Mouse (Mus musculus) stomach, embryonic 16.5 days (tissue): ENCODE results near the gene Atp6v0a2. TPM values are rescaled to one million over a fixed set of nuclear protein-coding genes. Genes with fewer than 3 reads are reported as not detected.
A peak's percentile ranks its signal among the peaks of the same experiment; 100 is the strongest.
"Not testable (repeated sequence)": the region's sequence is repeated elsewhere in the genome, so short reads cannot be mapped to it uniquely, and the experiment has no call there.

ENCODE experiments used
- ATAC-seq: fragments of 200-750 bp; cut with Nextera tagmentation; 2 replicates; pipeline ENCODE4 v1.8.0; 2017; ENCODE audit warnings: moderate number of reproducible peaks, moderate TSS enrichment; ENCODE audit not compliant: insufficient read depth, low FRiP score
- H3K27ac ChIP-seq: fragments of 300-500 bp; sonication (generic); 2 replicates; pipeline ENCODE4 v1.5.1; 2014; ENCODE audit warnings: low read length
- H3K27me3 ChIP-seq: fragments of 300-500 bp; sonication (generic); 2 replicates; pipeline ENCODE4 v1.6.1; 2014; ENCODE audit warnings: low read length, control low read depth, mixed read lengths; ENCODE audit not compliant: control insufficient read depth, insufficient read depth
- H3K36me3 ChIP-seq: fragments of 300-500 bp; sonication (generic); 2 replicates; pipeline ENCODE4 v1.6.1; 2014; ENCODE audit warnings: low read length; ENCODE audit not compliant: control insufficient read depth, insufficient read depth
- H3K4me1 ChIP-seq: fragments of 300-500 bp; sonication (generic); 2 replicates; pipeline ENCODE4 v1.6.1; 2014; ENCODE audit warnings: low read length, control low read depth, mixed read lengths; ENCODE audit not compliant: control insufficient read depth, insufficient read depth
- H3K4me2 ChIP-seq: fragments of 300-500 bp; sonication (generic); 2 replicates; pipeline ENCODE4 v1.6.1; 2014; ENCODE audit warnings: low read depth, low read length, mixed read lengths
- H3K4me3 ChIP-seq: fragments of 300-500 bp; sonication (generic); replicated peaks from 2 replicates; pipeline ENCODE4 v1.5.1; 2014; ENCODE audit warnings: mild to moderate bottlenecking, low read length
- H3K9ac ChIP-seq: fragments of 300-500 bp; sonication (generic); 2 replicates; pipeline ENCODE4 v1.6.1; 2014; ENCODE audit warnings: low read length
- H3K9me3 ChIP-seq: fragments of 300-500 bp; sonication (generic); replicated peaks from 2 replicates; pipeline ENCODE4 v1.6.1; 2016; ENCODE audit warnings: low read length, control low read depth; ENCODE audit not compliant: control insufficient read depth
- WGBS: fragments of 180-500 bp; shearing (Covaris S2); extraction: QIAGEN DNeasy Blood & Tissue Kit; methylation state at CpG from one replicate; pipeline ENCODE4 v1.1.7; 2014; 5-methylcytosine and 5-hydroxymethylcytosine counted together
- polyA plus RNA-seq: library from polyadenylated mRNA; unstranded; fragments of >200 nt; fragmentation: Nextera tagmentation; extraction: Ambion mirVana; gene quantifications from 2 replicates; pipeline ENCODE4 v1.2.1, GENCODE M21; 2015

Atp6v0a2 gene
- 44.0 and 45.6 TPM in 2 replicates for polyA plus RNA-seq

DNA sequence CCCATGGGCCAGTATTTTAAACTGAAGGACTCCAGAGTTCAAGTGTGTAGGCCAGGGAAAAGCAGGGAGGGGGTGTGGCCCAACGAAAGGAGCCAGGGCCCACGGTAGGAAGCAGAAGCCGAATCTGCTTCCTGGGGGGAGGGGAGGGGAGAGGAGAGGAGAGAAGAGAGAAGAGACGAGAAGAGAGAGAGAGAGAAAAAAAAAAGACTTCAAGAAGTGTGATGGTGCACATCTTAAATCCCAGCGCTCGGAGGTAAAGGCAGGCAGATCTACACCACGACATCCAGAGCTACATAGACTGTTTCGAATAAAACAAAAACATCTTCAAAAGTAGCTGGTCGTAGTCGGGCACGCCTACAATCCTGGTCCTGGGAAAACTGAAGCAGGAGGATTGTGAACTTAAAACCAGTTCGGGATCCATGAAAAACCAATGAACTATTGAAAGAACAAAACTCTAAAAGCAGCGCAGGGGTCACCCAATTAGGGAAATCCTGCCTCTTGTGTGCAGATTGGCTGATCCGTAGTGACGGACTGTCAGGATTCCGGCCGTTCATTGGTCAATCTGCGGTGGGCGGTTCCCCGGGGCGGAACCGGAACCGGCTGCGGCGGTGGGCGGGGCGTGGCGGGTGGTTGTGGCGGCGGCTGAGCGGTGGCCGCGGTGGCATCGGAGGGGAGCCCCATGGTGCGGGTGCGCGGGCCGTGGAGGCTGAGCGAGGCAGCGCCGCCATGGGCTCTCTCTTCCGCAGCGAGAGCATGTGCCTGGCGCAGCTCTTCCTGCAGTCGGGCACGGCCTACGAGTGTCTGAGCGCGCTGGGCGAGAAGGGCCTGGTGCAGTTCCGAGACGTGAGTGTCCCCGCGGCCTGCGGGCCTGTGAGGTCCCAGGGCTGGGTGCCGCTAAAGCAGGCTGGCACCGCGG lies at the start of gene Atp6v0a2:
TSS of gene Atp6v0a2 (plus strand) at position 129 of the 916 bp plus-strand sequence.
- Histone ChIP-seq H3K4me2 (peak within 1 kb of the TSS; percentile 90), H3K27me3 (no peaks in the 10 kb centered on the region), H3K36me3 (0 out of 2 replicates have a peak, but pooled peaks cover 1% of the 10 kb centered on the region), H3K27ac (peak within 1 kb of the TSS; percentile 85), H3K9me3 (no peaks in the 10 kb centered on the region), H3K4me3 (peak within 1 kb of the TSS; percentile 94), H3K9ac (peak within 1 kb of the TSS; percentile 86), H3K4me1 (peaks cover 13% of the 10 kb centered on the region)
- under 1% methylated on average over 58 of the region's 58 CpGs for WGBS
- peak; percentile 96 for ATAC-seq

- no peaks in the 10 kb centered on the region for H3K9me3 ChIP-seq
- peak; percentile 92 for ATAC-seq
- no peak within 1 kb of the TSS for H3K27ac ChIP-seq
- H3K4me2 ChIP-seq, result peak within 1 kb of the TSS; percentile 95
- no peaks in the 10 kb centered on the region for H3K27me3 ChIP-seq
- peak within 1 kb of the TSS; percentile 93 for H3K4me3 ChIP-seq
- H3K36me3 ChIP-seq, result peaks cover 10% of the 10 kb centered on the region
- H3K9ac ChIP-seq, result peak within 1 kb of the TSS; percentile 82
- H3K4me1 ChIP-seq, result peaks cover 16% of the 10 kb centered on the region
- WGBS, result 1% methylated on average over 51 of the region's 51 CpGs
These were observed 49.6 kb upstream of the Atp6v0a2 start, which contains the start of the genes Eif2b1 and Gtf2h3 for GRCm38 (mm10) chr5:124578633-124579317. Gene Eif2b1, minus strand, starts transcription at chr5:124579131. Gene Gtf2h3, plus strand, starts transcription at chr5:124579140.

DNA sequence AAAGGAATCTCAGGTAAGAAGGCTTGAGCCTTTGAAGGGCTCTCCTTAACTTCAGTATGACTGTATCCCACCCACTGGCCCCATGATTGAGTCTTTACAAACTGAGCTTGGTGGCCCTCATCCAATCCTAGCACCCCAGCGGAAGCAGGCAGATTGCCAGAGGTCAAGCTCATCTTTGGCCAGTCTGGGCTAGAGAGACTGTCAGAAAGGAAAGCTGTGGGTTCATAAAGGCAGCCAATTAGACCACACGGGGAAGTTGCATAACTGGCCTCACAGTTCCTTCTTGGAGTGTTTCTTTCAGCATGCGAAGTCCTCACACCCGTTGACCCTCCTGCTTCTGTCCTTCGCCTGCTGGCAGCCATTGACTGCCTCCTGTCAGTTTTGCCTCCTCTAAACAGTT lies 45.9 kb upstream of the Atp6v0a2 start:
- no peak for ATAC-seq
- WGBS, result 78% methylated on average over 5 of the region's 5 CpGs
- Histone ChIP-seq H3K27ac (no peak overlapping the region), H3K4me3 (no peak overlapping the region), H3K27me3 (no peaks in the 10 kb centered on the region), H3K9me3 (no peaks in the 10 kb centered on the region), H3K36me3 (peaks cover 5% of the 10 kb centered on the region), H3K4me1 (peaks cover 16% of the 10 kb centered on the region), H3K9ac (no peak overlapping the region), H3K4me2 (no peak overlapping the region)

DNA sequence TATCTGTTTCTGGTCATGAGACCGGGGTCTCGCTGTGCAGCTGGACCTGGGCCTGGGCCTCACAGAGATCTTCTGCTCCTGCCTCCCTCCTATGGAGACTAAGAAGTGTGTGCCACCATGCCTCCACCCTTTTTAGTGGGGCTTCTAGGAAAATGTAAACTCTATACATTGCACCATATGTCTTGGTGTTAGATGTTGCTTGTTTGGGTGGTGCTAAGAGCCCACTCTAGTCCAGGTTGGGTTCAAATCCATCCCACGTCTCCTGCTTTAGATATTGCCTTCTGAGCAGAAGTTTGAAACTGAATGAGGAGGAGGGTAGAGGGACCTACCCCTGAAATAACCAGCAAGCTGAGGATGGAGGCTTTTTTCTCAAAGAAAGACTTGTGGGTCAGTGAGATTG lies 35.6 kb upstream of the Atp6v0a2 start:
- ATAC-seq, result no peak
- WGBS, result 97% methylated on average over 3 of the region's 3 CpGs

GRCm38 (mm10) chr5:124598224-124599174 lies 29.9 kb upstream of the Atp6v0a2 start:
- H3K27ac ChIP-seq, result no peak overlapping the region
- H3K4me2 ChIP-seq, result peak overlapping the region; percentile 83
- no peaks in the 10 kb centered on the region for H3K9me3 ChIP-seq
- peak; percentile 99 for ATAC-seq
- H3K9ac ChIP-seq, result peak overlapping the region; percentile 81
- H3K27me3 ChIP-seq, result no peaks in the 10 kb centered on the region
- H3K4me3 ChIP-seq, result peak overlapping the region; percentile 79
- WGBS, result 5% methylated on average over 30 of the region's 30 CpGs
- H3K4me1 ChIP-seq, result no peaks in the 10 kb centered on the region; the same call in 1 of the 2 replicates
- H3K36me3 ChIP-seq, result no peaks in the 10 kb centered on the region

More for the DNA sequence above, 35.6 kb upstream of the Atp6v0a2 start:
- Histone ChIP-seq H3K9ac (no peak overlapping the region), H3K27ac (no peak overlapping the region), H3K27me3 (no peaks in the 10 kb centered on the region), H3K4me3 (no peak overlapping the region), H3K36me3 (no peaks in the 10 kb centered on the region), H3K4me2 (no peak overlapping the region), H3K9me3 (no peaks in the 10 kb centered on the region), H3K4me1 (no peaks in the 10 kb centered on the region)

GRCm38 (mm10) chr5:124599726-124600125 lies 28.6 kb upstream of the Atp6v0a2 start:
- H3K9me3 ChIP-seq, ATAC-seq, H3K36me3 ChIP-seq, H3K27me3 ChIP-seq, H3K4me1 ChIP-seq, H3K9ac ChIP-seq, H3K27ac ChIP-seq, H3K4me3 ChIP-seq, H3K4me2 ChIP-seq: not testable (repeated sequence)
- 53% methylated on average over 8 of the region's 8 CpGs for WGBS

DNA sequence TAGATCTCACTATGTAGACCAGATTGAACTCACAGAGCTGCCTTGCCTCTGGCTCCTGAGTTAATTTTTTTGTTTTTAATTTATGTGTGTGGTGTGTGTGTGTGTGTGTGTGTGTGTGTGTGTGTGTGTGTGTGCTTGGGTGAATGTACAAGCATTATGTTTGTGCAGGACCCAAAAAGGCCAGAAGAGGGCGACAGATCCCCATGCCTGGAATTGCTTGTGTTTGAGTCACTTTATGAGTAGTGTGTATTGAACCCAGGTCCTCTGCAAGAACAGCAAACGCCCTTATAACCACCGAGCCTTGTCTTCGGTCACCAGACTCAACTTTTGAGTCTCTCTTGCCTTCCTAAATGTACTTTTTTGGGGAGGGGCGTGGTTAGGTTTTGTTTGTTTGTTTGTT lies 26.0 kb upstream of the Atp6v0a2 start:
- Histone ChIP-seq H3K9me3 (no peaks in the 10 kb centered on the region), H3K4me2 (no peak overlapping the region), H3K27ac (no peak overlapping the region), H3K27me3 (no peaks in the 10 kb centered on the region), H3K36me3 (no peaks in the 10 kb centered on the region), H3K4me1 (no peaks in the 10 kb centered on the region; the same call in 1 of the 2 replicates), H3K4me3 (no peak overlapping the region), H3K9ac (no peak overlapping the region)
- no peak for ATAC-seq
- WGBS, result 71% methylated on average over 5 of the region's 5 CpGs

DNA sequence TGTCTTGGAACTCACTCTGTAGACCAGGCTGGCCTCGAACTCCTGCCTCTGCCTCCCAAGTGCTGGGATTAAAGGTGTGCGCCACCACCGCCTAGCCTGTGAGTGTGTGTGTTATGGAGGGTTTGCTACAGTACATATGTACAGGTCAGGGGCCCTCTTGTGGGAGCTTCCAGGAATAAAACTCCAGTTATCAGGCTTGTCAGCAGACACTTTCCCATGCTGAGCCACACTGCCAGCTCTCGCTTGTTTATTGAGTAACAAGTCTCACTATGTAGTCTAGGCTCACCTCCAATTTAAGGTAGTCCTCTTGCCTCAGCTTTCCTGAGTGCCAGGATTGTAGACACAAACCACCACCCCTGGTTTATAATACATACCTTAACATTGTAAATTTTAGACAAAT lies 24.1 kb upstream of the Atp6v0a2 start:
- ATAC-seq, result no peak
- no peak overlapping the region for H3K4me2 ChIP-seq
- no peaks in the 10 kb centered on the region for H3K36me3 ChIP-seq
- H3K9me3 ChIP-seq, result no peaks in the 10 kb centered on the region
- no peak overlapping the region for H3K4me3 ChIP-seq
- WGBS, result 82% methylated on average over 4 of the region's 4 CpGs
- no peaks in the 10 kb centered on the region; the same call in 1 of the 2 replicates for H3K4me1 ChIP-seq
- H3K27ac ChIP-seq, result no peak overlapping the region
- H3K27me3 ChIP-seq, result no peaks in the 10 kb centered on the region
- no peak overlapping the region for H3K9ac ChIP-seq
